Mouse (Mus musculus): ENCODE measurements around the gene Dock1.

Gene Dock1

DNA sequence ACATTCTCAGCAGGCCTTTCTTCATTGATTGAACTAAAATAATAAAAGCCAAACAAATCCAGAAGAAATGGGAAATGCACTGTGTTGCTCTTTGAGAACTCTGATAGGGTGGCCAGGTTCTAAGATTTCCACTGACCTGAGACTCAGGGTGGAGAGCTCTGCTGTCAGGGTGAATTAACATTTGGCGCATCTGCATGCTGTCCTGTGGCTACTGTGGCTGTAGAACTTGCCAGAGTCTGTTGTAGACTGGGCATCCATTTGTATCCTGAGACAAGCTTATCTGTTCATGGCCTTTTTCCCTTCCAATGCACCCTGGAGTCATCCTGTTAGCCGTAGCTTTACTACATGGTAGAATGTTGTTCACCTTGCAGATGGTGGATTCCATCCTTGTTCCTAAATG, 169.6 kb downstream of the Dock1 start:
- no peak for DNase-seq

DNA sequence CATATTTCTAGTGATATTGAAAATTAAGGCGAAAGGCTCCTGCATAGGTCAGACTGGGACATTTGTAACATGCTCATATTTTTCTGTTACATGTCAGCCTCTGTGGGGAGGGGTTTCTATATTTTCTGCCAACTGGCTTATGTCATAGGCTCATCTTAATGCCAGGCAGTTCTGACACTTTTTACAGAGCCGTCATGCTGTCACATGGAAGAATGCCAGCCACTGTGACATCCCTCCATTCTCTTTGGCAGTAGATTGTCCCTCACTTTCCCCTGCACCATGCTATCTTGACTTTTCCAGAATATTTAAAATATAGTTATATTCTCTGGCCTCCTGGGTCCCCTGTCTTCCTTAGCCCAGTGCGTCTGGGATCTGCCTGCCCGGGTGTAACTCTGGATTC, 172.3 kb downstream of the Dock1 start:
- no peak for DNase-seq

DNA sequence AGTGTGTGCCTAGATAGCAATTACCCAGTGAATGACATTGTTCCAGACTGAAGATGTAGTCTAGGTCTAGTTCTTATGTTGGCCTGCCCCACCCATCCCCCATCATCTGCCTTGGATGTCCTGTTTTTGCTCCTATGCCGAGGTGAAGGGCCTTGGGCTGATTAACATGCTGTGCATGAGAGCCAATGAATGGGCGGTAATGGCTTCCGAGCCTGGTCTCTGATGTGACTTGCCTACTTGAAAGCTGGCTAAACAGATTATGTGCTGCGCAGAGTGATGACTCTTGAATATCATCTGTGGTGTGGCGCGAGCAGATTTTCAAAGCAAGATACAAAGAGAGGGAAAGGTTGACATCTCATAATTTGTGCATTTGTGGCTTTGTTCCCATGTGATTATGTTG, 191.5 kb downstream of the Dock1 start:
- no peak for DNase-seq

DNA sequence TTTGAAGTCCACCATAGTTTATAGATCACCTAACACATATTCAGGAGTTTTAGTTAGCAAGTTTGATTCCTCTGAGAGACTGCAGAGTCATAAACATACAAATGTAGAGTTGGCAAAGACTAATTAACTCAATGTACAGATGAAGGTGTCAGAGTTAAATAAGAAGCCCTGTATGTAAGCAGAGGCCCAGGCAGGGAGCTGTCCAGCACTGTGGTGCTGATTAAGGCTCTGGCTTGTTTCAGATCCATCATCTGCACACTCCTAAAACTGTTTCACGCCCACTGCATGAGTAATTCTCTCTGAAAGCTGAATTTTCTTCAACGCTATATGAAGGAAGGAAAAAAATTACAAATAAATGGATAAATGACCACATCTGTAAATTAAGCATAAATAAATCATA, 193.7 kb downstream of the Dock1 start:
- DNase-seq, result peak in 1 of 2 experiments; percentile 28

DNA sequence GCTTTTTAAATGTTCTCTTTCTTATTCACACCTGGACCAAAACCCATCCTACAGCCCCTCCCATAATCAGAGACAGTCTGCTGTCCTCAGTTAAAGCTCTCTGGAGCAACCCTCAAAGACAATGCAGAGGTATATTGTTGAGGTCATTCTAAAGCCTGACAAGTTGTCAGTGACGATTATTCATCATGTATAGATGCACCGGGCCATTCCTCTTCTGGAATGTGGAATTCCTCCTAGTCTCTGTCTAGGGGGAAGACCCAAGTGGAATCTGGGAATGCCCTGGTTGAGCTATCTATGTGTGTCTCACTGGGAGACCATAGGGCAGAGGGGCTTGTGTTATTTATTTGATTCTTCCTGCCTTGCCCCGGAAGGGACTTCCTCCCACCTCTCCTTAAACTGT, 202.1 kb downstream of the Dock1 start:
- no peak for DNase-seq

DNA sequence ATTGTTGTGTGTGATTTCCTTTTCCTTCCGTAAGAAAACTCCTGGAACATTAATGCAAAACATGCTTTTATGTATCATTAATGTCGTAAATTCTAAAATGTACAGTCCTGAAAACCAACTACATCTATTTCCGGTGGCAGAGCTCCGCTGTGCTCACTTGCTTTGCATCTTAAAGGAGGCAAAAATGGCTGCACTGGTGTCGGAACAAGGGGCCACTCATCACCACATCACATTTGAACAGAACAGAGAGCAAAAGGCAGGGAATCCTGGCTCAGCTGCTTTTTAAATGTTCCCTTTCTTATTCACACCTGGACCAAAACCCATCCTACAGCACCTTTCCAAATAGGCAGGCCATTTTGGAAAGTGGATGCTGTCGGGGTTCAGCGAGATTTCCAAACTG, 202.5 kb downstream of the Dock1 start:
- no peak for DNase-seq

DNA sequence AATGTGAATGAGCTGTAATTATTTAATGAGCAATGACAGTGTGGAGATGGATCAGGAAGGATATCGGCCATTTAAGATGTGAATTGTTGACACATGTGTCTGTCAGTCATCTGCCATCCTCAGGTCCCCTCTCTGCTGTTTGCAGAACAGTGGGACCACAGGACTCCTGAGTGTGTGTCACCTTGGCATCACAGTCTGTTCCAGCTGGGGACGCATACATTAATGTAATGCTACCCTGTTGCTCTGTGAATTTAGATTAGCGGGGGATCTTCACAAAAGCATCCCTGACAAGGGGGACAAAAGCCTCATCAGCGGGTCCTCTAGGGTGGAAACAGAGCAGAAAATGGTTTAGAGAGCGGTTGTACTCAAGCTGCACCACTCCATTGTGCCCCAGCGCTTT, 208.5 kb downstream of the Dock1 start:
- no peak for DNase-seq

DNA sequence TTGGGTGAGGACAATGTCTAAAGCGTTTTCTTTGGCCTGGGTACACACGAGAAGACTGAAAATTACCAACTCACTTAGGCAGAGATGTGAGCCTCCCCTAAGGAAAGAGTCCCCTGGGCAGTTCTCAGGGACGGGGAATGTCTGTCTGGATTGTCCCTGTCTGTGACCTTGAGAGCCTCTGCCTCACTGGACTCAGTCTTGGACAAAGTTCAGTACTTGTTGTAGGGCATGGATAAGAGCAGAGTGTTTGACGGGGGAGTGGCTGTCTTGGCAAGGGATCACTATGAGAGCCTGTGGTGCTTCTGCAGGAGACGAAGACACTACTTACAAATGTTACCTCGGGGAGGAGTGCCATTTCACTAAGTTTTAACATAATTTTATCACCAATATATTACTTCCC, 210.0 kb downstream of the Dock1 start:
- DNase-seq, result no peak

DNA sequence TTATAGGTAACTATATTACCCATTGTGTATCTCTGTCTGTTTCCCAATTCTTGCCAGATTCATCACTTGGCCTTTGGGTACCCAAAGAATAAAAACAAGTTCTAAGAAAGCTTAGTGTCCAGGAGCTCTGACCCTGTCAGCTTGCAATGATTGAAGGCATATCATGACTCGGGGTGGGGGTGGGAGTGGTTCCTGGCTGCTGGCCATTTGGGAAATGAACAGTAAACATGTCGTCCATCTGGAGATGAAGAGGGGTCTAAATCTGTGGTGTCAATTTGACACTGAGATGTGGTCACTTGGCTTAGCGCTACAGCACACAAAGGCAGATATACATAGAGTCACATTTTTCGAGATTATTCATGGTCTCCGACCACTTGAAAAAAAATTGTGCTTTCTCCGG, 213.1 kb downstream of the Dock1 start:
- DNase-seq, result no peak

DNA sequence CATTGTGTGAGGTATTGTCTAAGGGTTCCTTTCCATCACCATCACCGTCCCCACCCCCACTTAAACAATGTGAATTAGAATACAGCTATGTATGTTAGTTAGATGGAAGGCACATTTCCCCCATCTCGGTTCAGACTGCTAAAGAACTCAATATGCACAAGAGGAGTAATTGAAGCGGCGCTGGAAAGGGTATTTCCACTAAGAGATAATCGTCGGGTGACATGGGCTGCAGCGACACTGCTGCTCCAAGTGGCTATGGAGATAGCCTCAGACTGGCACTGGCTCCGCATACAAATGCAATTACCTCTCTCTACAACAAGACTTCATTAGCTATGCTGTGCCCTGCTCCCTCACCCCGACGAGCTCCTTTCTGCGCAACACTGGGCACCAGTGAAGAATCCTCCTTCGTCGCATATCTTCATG, 222.0 kb downstream of the Dock1 start:
- no peak for DNase-seq

DNA sequence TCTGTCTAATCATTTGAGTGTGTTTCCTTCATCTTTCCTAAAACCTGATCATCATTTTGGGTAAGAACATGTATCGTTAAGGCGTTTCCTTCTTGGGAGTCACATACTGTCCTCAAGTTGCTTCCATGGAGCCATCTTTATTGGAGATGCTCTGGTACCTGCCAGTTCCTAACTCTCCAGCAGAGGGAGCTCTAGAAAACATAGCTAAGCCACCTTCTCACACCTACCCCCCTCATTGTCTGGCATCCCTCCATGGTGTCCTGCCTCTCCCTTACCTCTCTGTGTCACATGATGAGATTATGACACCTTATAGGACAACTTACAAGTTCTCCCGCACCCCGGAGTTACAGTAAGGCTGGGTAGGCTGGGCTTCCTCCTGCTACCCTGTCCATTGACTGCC, 222.5 kb downstream of the Dock1 start:
- no peak for DNase-seq

DNA sequence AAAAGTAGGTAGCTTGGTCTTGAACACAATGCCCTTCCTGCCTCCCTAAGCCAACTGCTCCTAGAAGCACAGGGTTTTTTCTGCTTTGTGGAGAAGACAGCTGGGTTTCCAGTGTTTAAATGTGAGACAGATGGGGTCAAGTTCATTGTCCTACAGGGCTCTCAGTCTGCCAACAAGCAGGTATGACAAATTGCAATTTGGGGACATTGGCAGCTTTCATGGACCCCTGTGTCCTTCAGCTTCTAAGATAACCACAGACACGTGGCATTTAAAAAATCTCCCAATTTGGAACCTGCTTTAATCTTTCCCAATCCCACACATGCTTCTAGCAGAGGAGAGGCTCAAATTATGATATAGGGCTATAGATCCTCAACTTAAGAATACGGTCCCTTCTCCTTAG, 224.2 kb downstream of the Dock1 start:
- no peak for DNase-seq

DNA sequence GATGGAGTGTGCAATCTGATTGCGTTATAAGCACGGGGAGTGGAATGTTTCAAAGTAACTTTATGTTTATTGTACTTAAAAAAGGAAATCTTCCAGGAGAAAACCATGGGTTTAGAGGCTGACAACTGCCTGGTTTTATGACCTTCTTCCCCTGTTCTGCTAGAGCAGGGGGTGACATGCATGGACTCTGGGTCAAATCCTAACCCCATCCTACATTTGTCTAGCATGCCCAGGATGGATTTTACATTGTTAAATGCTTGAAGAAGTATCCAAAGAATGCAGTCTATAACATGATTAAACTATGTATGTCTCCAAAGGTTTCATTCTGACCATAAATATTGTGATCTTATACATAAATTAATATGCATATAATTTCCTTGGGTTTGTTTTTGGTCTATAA, 229.0 kb downstream of the Dock1 start:
- DNase-seq, result no peak

DNA sequence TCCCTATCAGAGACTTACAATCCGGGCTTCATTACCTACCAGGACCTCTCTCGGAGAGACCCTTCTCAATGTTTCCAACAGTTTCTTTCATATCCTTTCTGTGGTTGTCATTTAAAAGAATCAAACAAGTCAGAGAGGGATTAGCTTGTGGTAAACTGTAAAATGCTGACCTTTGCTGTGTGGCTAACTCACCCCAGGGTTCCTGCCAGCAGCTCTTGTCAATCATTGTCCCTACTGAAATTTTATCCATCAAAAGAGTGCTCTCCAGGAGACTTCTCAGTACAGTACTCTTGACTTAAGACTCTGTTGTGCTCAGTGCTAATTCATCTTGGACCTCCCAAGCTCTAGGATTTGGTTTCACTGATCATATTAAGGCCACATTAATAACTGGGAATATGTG, 231.5 kb downstream of the Dock1 start:
- no peak for DNase-seq

DNA sequence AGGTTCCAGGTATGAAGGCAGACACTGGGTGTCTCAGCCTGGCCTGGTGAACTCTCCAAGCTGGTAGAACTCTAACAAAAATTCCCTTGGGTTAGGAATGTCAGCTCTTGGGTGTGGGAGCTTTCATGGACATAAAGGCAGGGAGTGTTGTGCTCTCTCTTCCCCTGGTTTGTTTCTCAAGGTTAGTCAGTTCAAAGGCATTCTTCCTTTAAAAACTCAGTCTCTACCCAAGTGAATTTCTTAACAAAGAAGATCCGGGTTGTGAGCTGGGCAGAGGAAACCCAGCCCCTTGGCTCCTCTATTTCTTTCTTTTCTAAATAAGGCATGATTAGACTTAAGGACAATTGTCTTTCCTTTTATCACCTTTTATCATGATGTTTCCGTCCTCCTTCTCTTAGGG, 261.4 kb downstream of the Dock1 start:
- DNase-seq, result no peak

DNA sequence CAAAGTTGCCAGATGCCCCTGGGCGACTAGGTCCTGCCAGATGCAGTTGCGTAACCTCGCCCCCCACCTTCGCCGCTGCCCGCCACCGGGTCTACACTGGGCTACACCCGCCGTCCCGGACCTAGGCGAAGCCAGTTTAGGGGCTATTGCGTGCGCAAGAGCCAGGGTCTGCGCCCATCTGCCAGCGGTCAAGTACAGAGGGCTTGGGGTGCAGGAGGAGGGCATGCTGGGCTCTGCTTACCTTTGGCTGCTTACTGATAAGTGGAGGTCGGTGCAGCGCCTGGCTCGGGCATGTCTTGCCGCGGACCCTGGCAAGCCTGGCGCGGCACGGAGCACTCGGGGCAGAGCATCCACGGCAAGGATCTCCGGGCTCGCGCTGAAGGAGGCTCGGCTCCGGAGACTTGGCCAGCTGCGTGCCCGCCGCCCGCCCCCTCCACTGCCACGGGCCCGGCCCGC, 267.0 kb downstream of the Dock1 start:
- no peak for DNase-seq

DNA sequence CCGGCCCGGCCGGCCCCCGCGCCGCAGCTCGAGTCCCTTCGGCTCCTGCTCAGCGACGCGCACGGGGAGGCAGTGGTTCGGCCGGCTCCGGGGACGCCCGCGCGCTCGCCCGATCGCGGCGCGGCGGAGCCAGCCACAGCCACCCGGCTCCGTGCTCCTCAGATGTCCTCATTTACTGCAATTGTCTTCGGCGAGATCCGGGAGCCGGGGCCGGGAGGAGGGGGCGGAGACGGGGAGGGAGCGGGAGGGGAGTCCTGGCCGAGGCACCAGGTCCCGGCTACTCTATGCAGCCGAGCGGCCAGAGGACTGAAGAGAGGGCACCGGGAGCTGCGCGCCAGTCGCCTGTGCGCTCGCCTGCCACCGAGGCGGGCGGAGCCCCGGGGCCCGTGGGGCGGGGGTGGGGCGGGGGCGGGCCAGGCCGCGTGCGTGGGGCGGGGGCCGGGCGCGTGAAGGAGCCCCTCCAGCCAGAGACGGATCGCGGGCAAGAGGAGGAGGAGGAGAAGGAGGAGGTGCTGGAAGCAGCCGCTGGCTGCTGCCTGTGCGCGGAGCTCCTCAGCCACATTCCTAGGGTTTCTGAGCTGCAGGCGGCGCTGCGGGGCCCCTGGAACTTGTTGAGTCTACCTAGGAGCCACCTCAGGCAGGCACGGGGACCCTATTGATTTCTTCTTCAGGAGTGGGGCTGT, 267.6 kb downstream of the Dock1 start, which contains the start of gene Fam196a:
Gene Fam196a, minus strand, starts transcription at position 504 of the 683 bp plus-strand sequence.
- DNase-seq, result peak; percentile 34 to 45

DNA sequence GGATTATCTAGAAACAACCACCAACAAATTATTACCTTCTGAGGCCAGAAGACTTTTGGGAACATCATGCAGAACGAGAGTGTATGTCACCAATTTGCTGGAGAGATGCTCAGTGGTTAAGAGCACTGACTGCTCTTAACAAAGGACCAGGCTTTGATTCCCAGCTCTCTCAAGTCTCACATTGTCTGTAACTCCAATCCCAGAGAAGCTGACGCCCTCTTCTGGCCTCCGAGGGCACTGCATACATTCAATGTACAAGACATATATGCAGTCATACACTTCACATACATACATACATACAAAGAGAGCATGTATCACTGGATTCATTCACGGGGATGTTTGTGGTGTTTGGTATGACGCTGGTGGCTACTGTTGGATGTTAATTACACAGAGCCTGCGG, 271.4 kb downstream of the Dock1 start:
- no peak for DNase-seq

DNA sequence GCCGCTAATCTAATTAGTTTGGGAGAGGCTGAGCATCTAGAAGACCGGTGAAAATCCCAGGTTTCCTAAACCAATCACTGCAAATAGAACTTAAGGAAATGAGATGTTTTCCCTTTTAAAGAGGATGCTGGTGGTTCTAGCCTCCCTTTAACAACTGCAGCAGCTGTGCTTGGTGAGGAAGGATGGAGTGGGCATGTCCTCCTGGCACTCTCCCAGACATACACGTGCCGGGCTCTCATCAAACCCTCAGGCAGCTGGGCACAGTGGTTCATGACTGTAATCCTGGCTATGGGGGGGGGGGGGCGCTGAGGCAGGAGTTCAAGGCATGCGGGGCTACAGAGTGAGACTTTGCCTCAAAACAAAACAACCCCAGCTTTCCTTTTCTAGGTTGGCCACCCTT, 272.6 kb downstream of the Dock1 start:
- no peak for DNase-seq

DNA sequence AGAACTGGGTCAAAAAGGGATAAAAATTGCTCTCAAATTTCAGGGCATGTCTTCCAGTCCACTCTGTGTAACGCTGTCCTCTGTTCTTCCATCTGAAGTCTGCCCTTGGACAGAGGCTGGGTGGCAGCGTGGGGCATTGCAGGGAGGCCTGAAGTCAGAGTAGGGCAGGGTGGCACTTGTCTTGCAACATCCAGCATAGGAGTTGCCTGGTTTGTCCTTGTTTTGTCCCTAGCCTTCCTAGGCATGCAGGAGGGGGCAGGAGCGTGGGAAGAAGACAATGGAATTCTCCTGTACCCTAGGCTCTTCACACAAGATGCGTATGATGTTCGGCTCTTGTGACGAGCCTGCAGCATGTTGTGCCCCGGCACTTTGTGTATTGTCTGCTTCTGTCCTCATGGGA, 273.2 kb downstream of the Dock1 start:
- no peak for DNase-seq

DNA sequence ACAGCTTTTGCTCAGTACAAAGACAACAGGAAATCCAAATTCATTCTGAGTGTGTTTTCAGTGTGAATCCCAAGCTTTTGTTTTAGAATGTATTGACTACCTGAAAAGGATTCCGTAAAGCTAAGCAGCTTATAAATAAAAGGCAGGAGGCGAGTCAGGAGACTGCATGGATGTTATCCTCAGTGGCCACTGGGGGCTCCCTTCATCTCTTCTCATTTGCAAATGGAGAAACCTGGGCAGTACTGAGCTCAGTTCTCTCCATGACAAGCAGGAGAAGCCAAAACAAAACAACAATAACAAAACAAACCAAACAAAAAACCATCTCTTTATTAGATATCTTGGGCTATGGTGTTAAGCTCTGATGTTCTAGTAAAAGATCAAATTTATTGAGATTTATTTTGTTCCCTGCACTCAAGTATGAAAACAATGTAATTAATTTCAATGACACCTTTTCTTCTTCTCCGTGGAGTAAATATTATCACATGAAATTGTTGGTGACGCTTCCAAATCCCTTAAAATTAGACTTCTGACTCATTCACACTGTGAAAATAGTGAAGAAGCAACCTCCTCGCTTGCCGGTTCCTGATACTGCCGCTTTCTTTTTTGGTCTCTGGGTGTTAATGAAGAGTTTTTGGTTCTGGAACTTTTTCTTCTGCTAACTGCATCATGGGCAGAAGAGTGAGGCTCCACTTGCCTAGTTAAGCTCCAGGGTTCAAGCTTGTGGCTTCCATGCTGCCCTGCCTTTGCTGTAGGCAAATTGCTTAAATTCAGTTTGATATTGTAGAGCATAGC, 275.7 kb downstream of the Dock1 start:
- DNase-seq, result no peak

DNA sequence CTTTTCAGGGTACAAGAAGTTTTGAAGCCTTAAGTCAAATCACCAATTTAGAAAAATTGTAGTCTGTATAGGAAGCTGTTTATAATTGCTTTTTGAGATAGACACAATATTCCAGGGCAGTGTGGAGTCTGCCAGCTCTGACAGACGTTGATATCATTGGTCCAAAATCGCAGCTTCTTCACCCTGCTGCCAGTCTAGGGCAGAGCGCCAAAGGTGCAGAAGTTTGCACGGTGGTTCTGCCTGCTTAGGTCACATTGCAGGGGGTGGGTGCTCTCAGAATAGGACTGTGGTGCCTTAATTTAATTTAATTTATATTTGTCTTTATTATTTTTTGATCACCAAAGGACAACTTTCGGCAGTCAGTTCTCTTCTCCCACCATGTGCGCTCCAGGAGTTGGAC, 288.6 kb downstream of the Dock1 start:
- no peak for DNase-seq

DNA sequence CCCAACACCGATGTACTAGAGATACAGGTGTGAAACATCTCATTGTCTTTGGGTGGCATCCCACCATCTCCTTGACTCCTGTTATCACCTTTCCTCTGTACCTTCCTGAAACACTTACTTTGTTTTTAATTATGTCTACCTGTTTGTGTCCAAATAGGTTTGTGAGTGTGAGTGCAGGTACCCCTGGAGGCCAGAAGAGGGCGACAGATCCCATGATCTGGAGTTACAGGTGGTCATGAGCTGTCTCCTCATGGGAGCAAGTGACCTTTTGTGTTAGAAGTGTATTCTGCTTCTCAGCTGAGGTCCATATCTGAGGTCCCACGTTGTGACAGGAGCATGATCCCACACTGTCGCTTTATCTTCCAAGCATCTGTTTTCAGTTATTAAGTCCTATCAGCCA, 290.4 kb downstream of the Dock1 start:
- DNase-seq, result no peak

DNA sequence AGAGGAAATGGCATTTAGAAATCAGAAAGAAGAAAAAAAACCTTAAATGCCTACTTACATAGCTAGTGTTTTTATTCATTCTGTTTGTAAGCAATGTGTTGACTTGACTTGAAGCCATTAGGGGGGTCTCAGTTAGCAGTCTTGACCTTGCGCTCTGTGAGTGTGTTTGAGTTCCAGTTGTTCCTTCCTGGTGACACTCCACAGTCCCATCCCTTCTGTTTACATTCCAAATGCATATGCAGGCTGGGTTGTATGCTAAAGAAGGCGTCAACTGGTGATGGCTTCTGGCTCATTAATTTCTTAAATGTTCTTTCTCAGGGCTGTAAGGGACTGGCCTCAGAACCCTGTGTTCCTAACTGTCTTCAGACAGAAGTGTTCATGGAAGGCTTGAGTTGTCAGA, 291.2 kb downstream of the Dock1 start:
- DNase-seq, result no peak

DNA sequence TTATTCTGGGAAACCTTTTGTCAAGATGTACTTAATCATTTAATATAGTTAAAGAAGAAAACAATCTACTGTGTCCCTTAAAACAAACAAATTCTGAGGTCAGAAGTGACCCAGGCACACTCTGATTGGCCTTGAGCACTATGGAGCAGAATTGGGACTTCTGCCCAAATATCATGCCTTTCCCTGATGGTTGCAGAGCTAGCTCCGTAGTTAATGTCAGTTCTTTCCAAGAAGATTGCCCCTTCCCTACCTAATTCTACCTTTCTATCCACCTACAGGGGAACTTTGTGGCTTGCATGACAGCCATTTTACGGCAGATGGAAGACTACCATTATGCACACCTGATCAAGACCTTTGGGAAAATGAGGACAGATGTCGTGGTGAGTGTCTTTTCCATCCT, 319.8 kb downstream of the Dock1 start:
- no peak for DNase-seq

All from lung, adult 18-20 months (tissue).